Mouse (Mus musculus): ENCODE data around the gene Efna2.

GRCm38 (mm10) chr10:80136179-80136951 lies 42.9 kb upstream of the Efna2 start:
- TF ChIP-seq POLR2A (IDR thresholded peaks at IDR 0.05; ENCODE audit: borderline replicate concordance, extremely low read depth, insufficient read depth, insufficient read length, poor library complexity, severe bottlenecking) (no peak), CTCF (IDR thresholded peaks at IDR 0.05; ENCODE audit: borderline replicate concordance, extremely low read depth, insufficient read depth, insufficient read length) (no peak)
